In the genomic region with DNA sequence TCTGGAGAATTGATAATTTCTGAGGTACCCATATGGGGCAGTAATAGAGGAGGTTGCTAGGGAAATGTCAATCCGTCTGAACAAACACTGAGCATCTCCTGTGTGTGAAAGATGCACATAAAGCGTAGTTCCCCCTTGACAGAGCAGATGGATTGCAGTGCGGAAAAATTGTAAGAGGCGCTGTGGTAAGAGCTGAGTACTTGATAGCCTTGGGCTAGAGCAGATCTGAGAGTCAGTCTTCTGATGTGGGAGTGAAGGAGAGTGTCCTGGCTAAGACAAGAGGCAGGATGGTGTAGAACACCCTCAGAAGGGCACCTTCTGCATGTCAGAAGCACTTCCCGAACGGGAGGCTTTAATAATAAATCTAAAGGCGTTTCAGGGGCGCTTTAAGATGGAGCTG, we compare ENCODE assay signal across 26 mouse cellular contexts. TPM values are rescaled to one million over a fixed set of nuclear protein-coding genes. Genes with fewer than 3 reads are reported as not detected.
DNase-seq lines count a peak whose midpoint lies in the region; ATAC-seq and TF ChIP-seq lines count a peak whose summit lies in the region.
"Had no signal": no experiment of that assay in that cellular context is flagged by ENCODE, and none has a peak within 500 bp of the region (broad histone marks: within the 10 kb centered on the region; RNA-seq: fewer than 3 reads in every experiment).

No protein-coding gene starts in this region.

- H3K9ac ChIP-seq in forebrain, embryonic 15.5 days (replicated peaks) = no peak overlapping the region
- peak overlapping the region; percentile 40; the same call in 1 of the 2 replicates for H3K9ac ChIP-seq in heart, embryonic 13.5 days
- no peak overlapping the region for H3K9ac ChIP-seq in midbrain, postnatal 0 days (replicated peaks; ENCODE audit: low read length, poor library complexity, severe bottlenecking)
- H3K9ac ChIP-seq: embryonic facial prominence, embryonic 15.5 days; heart, embryonic 15.5 days; liver, embryonic 15.5 days; lung, embryonic 15.5 days; neural tube, embryonic 15.5 days had no signal

- H3K4me3 ChIP-seq in forebrain, embryonic 10.5 days = no peak overlapping the region
- no peak overlapping the region for H3K4me3 ChIP-seq in forebrain, embryonic 15.5 days
- no peak overlapping the region for H3K4me3 ChIP-seq in heart, embryonic 13.5 days
- H3K4me3 ChIP-seq in midbrain, embryonic 10.5 days = no peak overlapping the region
- H3K4me3 ChIP-seq in midbrain, postnatal 0 days (ENCODE audit: low read depth, low read length) = no peak overlapping the region
- no peak overlapping the region for H3K4me3 ChIP-seq in embryonic facial prominence, embryonic 10.5 days
- H3K4me3 ChIP-seq: embryonic facial prominence, embryonic 15.5 days; gastrocnemius, adult 2 months; heart, embryonic 15.5 days; limb, embryonic 10.5 days; liver, embryonic 15.5 days; lung, embryonic 15.5 days; myocyte; neural tube, embryonic 15.5 days had no signal

- no peak for TF ChIP-seq CTCF in midbrain, postnatal 0 days (IDR thresholded peaks at IDR 0.05)

- H3K27me3 ChIP-seq in forebrain, embryonic 10.5 days (ENCODE audit: poor library complexity, severe bottlenecking) = no peaks in the 10 kb centered on the region
- no peaks in the 10 kb centered on the region for H3K27me3 ChIP-seq in forebrain, embryonic 15.5 days
- no peaks in the 10 kb centered on the region for H3K27me3 ChIP-seq in heart, embryonic 13.5 days (replicated peaks)
- no peaks in the 10 kb centered on the region for H3K27me3 ChIP-seq in midbrain, embryonic 10.5 days (ENCODE audit: low read depth, poor library complexity, severe bottlenecking)
- H3K27me3 ChIP-seq in midbrain, postnatal 0 days (ENCODE audit: insufficient read depth, low read length) = no peaks in the 10 kb centered on the region
- H3K27me3 ChIP-seq in embryonic facial prominence, embryonic 10.5 days (replicated peaks; ENCODE audit: low read depth, poor library complexity, severe bottlenecking) = no peaks in the 10 kb centered on the region
- H3K27me3 ChIP-seq: embryonic facial prominence, embryonic 15.5 days; heart, embryonic 15.5 days; lung, embryonic 15.5 days; neural tube, embryonic 15.5 days had no signal

- intact Hi-C loops in heart, postnatal 14 days (cut with DNase I) = loop anchor here (5.0 kb wide), 3 partner anchors 38 to 123 kb away; a partner anchor contains a TSS

- DNase-seq in forebrain, embryonic 10.5 days (ENCODE audit: extremely low spot score, low spot score) = no peak
- no peak for DNase-seq in heart, postnatal 14 days
- DNase-seq in midbrain, embryonic 10.5 days (ENCODE audit: low spot score) = no peak
- DNase-seq in midbrain, postnatal 0 days (ENCODE audit: low spot score) = no peak
- DNase-seq in embryonic facial prominence, embryonic 10.5 days (ENCODE audit: low spot score) = no peak
- DNase-seq: adrenal gland, postnatal 14 days; cerebellum, adult 9-10 months; gastrocnemius, adult 2 months; heart, postnatal 4 days; kidney, adult 8-10 months; kidney, postnatal 10 days; liver; lung, postnatal 4 days; thymus, adult 18-20 months; thymus, postnatal 36 days had no signal

- 81% methylated on average over 8 of the region's 8 CpGs for WGBS in forebrain, embryonic 10.5 days
- 72% methylated on average over 8 of the region's 8 CpGs for WGBS in forebrain, embryonic 15.5 days
- 61% methylated on average over 8 of the region's 8 CpGs for WGBS in heart, embryonic 13.5 days
- WGBS in midbrain, embryonic 10.5 days = 82% methylated on average over 8 of the region's 8 CpGs
- 68% methylated on average over 8 of the region's 8 CpGs for WGBS in midbrain, postnatal 0 days
- 76% methylated on average over 8 of the region's 8 CpGs for WGBS in embryonic facial prominence, embryonic 10.5 days

- no peak for ATAC-seq in forebrain, embryonic 15.5 days (replicated peaks)
- ATAC-seq in heart, embryonic 13.5 days (ENCODE audit: extremely low read depth, insufficient number of reproducible peaks, low FRiP score, low TSS enrichment) = no peak
- no peak for ATAC-seq in midbrain, postnatal 0 days (ENCODE audit: low FRiP score)
- ATAC-seq: inflammation-experienced regulatory T-cells, adult 6 months had no signal

- H3K9me3 ChIP-seq in forebrain, embryonic 10.5 days = no peaks in the 10 kb centered on the region
- H3K9me3 ChIP-seq in forebrain, embryonic 15.5 days = no peaks in the 10 kb centered on the region
- H3K9me3 ChIP-seq in heart, embryonic 13.5 days = no peaks in the 10 kb centered on the region
- no peaks in the 10 kb centered on the region for H3K9me3 ChIP-seq in midbrain, embryonic 10.5 days (replicated peaks)
- H3K9me3 ChIP-seq in midbrain, postnatal 0 days (ENCODE audit: low read length) = no peaks in the 10 kb centered on the region
- no peaks in the 10 kb centered on the region for H3K9me3 ChIP-seq in embryonic facial prominence, embryonic 10.5 days
- H3K9me3 ChIP-seq: embryonic facial prominence, embryonic 15.5 days; heart, embryonic 15.5 days; limb, embryonic 10.5 days; liver, embryonic 15.5 days; lung, embryonic 15.5 days; neural tube, embryonic 15.5 days had no signal

- peak overlapping the region; percentile 53; the same call in 1 of the 2 replicates for H3K27ac ChIP-seq in forebrain, embryonic 10.5 days
- no peak overlapping the region for H3K27ac ChIP-seq in forebrain, embryonic 15.5 days (replicated peaks)
- no peak overlapping the region for H3K27ac ChIP-seq in heart, embryonic 13.5 days (replicated peaks)
- 0 out of 2 replicates have a peak overlapping the region, but pooled peaks have one; percentile 49 for H3K27ac ChIP-seq in midbrain, embryonic 10.5 days (replicated peaks)
- H3K27ac ChIP-seq in midbrain, postnatal 0 days (ENCODE audit: low read depth, low read length) = no peak overlapping the region
- H3K27ac ChIP-seq in embryonic facial prominence, embryonic 10.5 days (replicated peaks) = peak overlapping the region; percentile 40; the same call in 1 of the 2 replicates
- H3K27ac ChIP-seq: embryonic facial prominence, embryonic 15.5 days; heart, embryonic 15.5 days; limb, embryonic 10.5 days; liver, embryonic 15.5 days; lung, embryonic 15.5 days; neural tube, embryonic 15.5 days had no signal

- H3K4me1 ChIP-seq in forebrain, embryonic 10.5 days = peaks cover 90% of the 10 kb centered on the region
- peaks cover 86% of the 10 kb centered on the region for H3K4me1 ChIP-seq in forebrain, embryonic 15.5 days
- H3K4me1 ChIP-seq in heart, embryonic 13.5 days = peaks cover 79% of the 10 kb centered on the region
- peaks cover 87% of the 10 kb centered on the region for H3K4me1 ChIP-seq in midbrain, embryonic 10.5 days
- peaks cover 16% of the 10 kb centered on the region; the same call in 1 of the 2 replicates for H3K4me1 ChIP-seq in midbrain, postnatal 0 days (ENCODE audit: insufficient read depth, low read length)
- H3K4me1 ChIP-seq in embryonic facial prominence, embryonic 10.5 days = peaks cover 89% of the 10 kb centered on the region

- H3K36me3 ChIP-seq in forebrain, embryonic 10.5 days (replicated peaks) = peaks cover 7% of the 10 kb centered on the region; the same call in 1 of the 2 replicates
- H3K36me3 ChIP-seq in forebrain, embryonic 15.5 days = no peaks in the 10 kb centered on the region
- H3K36me3 ChIP-seq in heart, embryonic 13.5 days = no peaks in the 10 kb centered on the region
- peaks cover 6% of the 10 kb centered on the region; the same call in 1 of the 2 replicates for H3K36me3 ChIP-seq in midbrain, embryonic 10.5 days
- no peaks in the 10 kb centered on the region for H3K36me3 ChIP-seq in midbrain, postnatal 0 days (ENCODE audit: insufficient read depth, low read length)
- H3K36me3 ChIP-seq in embryonic facial prominence, embryonic 10.5 days (replicated peaks) = peaks cover 5% of the 10 kb centered on the region; the same call in 1 of the 2 replicates
- H3K36me3 ChIP-seq: embryonic facial prominence, embryonic 15.5 days; heart, embryonic 15.5 days; liver, embryonic 15.5 days; lung, embryonic 15.5 days; neural tube, embryonic 15.5 days had no signal

- no peak overlapping the region for H3K4me2 ChIP-seq in forebrain, embryonic 15.5 days (replicated peaks)
- H3K4me2 ChIP-seq in heart, embryonic 13.5 days = no peak overlapping the region
- no peak overlapping the region for H3K4me2 ChIP-seq in midbrain, postnatal 0 days (ENCODE audit: low read depth, low read length, poor library complexity, severe bottlenecking)
- H3K4me2 ChIP-seq: embryonic facial prominence, embryonic 15.5 days; heart, embryonic 15.5 days; liver, embryonic 15.5 days; lung, embryonic 15.5 days; neural tube, embryonic 15.5 days had no signal

RNA-seq across cellular contexts. Expression of a gene that starts 4.4 kb away (rescaled TPM):
- polyA plus RNA-seq in forebrain, embryonic 10.5 days (2016; fragmentation: Nextera tagmentation; extraction: Ambion mirVana) = 63.3 and 65.2 TPM in 2 replicates
- polyA plus RNA-seq in forebrain, embryonic 15.5 days (2015; fragmentation: Nextera tagmentation; extraction: Ambion mirVana) = 43.9 and 45.2 TPM in 2 replicates
- polyA plus RNA-seq in heart, embryonic 13.5 days (2015; fragmentation: Nextera tagmentation; extraction: Ambion mirVana) = 21.6 and 21.7 TPM in 2 replicates
- total RNA-seq in heart, postnatal 14 days (2021) = 10 to 100 TPM; 24.1 to 25.8 TPM
- polyA plus RNA-seq in midbrain, embryonic 10.5 days (2016; fragmentation: Nextera tagmentation; extraction: Ambion mirVana) = 69.1 and 71.2 TPM in 2 replicates
- total RNA-seq in midbrain, postnatal 0 days (2014; rRNA removed) = 30.3 and 36.4 TPM in 2 replicates
- polyA plus RNA-seq in midbrain, postnatal 0 days (2015; fragmentation: Nextera tagmentation; extraction: Ambion mirVana) = 26.0 and 27.0 TPM in 2 replicates
- 53.9 and 60.7 TPM in 2 replicates for polyA plus RNA-seq in embryonic facial prominence, embryonic 10.5 days (2016; fragmentation: Nextera tagmentation; extraction: Ambion mirVana)
- polyA plus RNA-seq: inflammation-experienced regulatory T-cells, adult 6 months had no signal

RNA-seq across cellular contexts. Expression of a gene that starts 40.8 kb away (rescaled TPM):
- 53.5 and 64.1 TPM in 2 replicates for polyA plus RNA-seq in forebrain, embryonic 10.5 days (2016; fragmentation: Nextera tagmentation; extraction: Ambion mirVana)
- 228 and 241 TPM in 2 replicates for polyA plus RNA-seq in forebrain, embryonic 15.5 days (2015; fragmentation: Nextera tagmentation; extraction: Ambion mirVana)
- 30.2 and 30.7 TPM in 2 replicates for polyA plus RNA-seq in heart, embryonic 13.5 days (2015; fragmentation: Nextera tagmentation; extraction: Ambion mirVana)
- total RNA-seq in heart, postnatal 14 days (2021) = 10 to 100 TPM; 12.5 to 13.1 TPM
- polyA plus RNA-seq in midbrain, embryonic 10.5 days (2016; fragmentation: Nextera tagmentation; extraction: Ambion mirVana) = 90.3 and 136 TPM in 2 replicates
- 320 and 385 TPM in 2 replicates for total RNA-seq in midbrain, postnatal 0 days (2014; rRNA removed)
- polyA plus RNA-seq in midbrain, postnatal 0 days (2015; fragmentation: Nextera tagmentation; extraction: Ambion mirVana) = 217 and 228 TPM in 2 replicates
- polyA plus RNA-seq in embryonic facial prominence, embryonic 10.5 days (2016; fragmentation: Nextera tagmentation; extraction: Ambion mirVana) = 110 and 112 TPM in 2 replicates
- total RNA-seq: megakaryocyte-erythroid progenitor cell, adult 5-6 weeks had no signal
- polyA plus RNA-seq: inflammation-experienced regulatory T-cells, adult 6 months had no signal

Comparison
In these comparisons a context has a peak if more than half of its experiments do, and no peak if none do; other contexts are left out.
1. H3K27ac ChIP-seq: peak in forebrain, embryonic 10.5 days (single experiment), midbrain, embryonic 10.5 days (single experiment) and embryonic facial prominence, embryonic 10.5 days (single experiment); none in forebrain, embryonic 15.5 days (single experiment), heart, embryonic 13.5 days (single experiment) and midbrain, postnatal 0 days (single experiment).